Mouse (Mus musculus) kidney, adult 2 months (tissue): ENCODE measurements around the gene Tango6.

Experiments used
- CTCF ChIP-seq: fragments of 200-500 bp; conservative IDR thresholded peaks from 2 replicates; pipeline ENCODE4 v1.5.1; 2011; ENCODE audit warnings: low read depth, mild to moderate bottlenecking, control low read depth, low read length, moderate library complexity, mixed read lengths; ENCODE audit not compliant: insufficient read depth, insufficient read length
- POLR2A ChIP-seq: fragments of 200-500 bp; IDR thresholded peaks from one replicate; pipeline ENCODE4 v1.6.1; 2011; ENCODE audit warnings: low read depth, low read length, control low read depth

DNA sequence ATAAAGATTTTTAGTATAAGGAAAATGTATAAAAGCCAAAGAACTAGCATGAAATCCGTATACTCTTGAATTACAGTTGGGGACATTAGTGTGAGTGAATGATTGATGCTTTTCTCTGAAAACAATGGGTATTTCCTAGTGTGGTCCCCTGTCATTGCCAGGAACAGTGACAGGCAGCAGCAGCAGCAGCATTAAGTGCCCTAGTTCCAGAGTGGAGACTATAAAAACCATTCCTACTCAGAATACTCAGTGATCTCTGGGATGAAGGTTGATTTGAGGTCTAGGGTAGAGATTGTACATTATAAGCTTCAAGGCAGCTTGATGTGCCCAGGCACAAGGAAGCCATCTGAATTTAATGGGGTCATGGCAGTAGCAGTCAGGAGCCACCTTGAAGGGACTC, 45.0 kb downstream of the Tango6 start:
- TF ChIP-seq POLR2A (no peak), CTCF (no peak)
